Mouse (Mus musculus) left cerebral cortex, postnatal 4 days (tissue): ENCODE measurements around the gene Maged2. TPM values are rescaled to one million over a fixed set of nuclear protein-coding genes. Genes with fewer than 3 reads are reported as not detected.
"Not testable (repeated sequence)": the region's sequence is repeated elsewhere in the genome, so short reads cannot be mapped to it uniquely, and the experiment has no call there.

Source experiments
- DNase-seq: peaks from one replicate; pipeline ENCODE4 v3.0.0-alpha.2; 2022
- intact Hi-C: fragments of 180-260 bp; cut with DNase I; formaldehyde crosslinking; loops from one replicate; pipeline ENCODE4 v1.15.1; 2025
- total RNA-seq, 2 experiments: library from RNA; stranded (reverse); gene quantifications; 2 replicates each; pipeline ENCODE4 v1.2.3; 2021

Gene Maged2
- 100 to 1,000 TPM; 166 to 172 TPM for total RNA-seq

DNA sequence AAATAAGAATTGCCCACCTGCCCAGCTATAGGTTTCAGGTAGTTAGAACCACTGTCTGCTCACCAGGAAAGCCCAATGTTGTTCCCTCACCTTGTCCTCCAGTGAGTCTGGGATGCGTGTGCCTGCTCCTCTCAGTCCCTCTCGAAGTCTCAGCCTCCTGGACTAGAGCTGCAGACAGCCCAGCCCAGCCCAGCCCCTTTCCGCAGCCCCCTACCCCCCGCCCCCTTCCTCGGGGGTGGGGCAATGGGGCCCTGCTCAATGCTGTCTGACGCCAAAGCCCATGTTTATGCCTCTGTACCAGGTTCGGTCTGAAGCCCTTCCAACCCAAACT, at the start of gene Maged2:
Gene Maged2, minus strand, starts transcription at position 207 of the 331 bp plus-strand sequence.
- intact Hi-C loops = no loop called here
- DNase-seq = peak; percentile 21

DNA sequence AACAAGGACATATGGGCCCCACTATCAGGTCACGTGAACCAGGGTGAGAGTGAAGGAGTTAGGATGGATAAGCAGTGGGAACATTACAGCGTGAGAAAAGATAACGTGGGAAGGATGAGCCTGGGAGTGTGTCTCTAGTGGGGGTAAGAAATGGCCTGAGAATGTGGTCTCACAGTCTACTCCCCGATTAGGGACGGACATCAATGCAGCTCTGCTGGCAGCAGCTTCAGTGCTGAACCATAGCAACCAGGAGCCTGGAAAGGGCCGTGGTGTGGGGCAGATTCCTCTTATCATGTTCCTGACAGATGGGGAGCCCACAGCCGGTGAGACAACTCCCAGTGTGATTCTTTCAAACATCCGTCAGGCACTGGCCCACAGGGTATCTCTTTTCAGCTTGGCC, 34.1 kb upstream of the Maged2 start:
- intact Hi-C loops = no loop called here
- DNase-seq = no peak

DNA sequence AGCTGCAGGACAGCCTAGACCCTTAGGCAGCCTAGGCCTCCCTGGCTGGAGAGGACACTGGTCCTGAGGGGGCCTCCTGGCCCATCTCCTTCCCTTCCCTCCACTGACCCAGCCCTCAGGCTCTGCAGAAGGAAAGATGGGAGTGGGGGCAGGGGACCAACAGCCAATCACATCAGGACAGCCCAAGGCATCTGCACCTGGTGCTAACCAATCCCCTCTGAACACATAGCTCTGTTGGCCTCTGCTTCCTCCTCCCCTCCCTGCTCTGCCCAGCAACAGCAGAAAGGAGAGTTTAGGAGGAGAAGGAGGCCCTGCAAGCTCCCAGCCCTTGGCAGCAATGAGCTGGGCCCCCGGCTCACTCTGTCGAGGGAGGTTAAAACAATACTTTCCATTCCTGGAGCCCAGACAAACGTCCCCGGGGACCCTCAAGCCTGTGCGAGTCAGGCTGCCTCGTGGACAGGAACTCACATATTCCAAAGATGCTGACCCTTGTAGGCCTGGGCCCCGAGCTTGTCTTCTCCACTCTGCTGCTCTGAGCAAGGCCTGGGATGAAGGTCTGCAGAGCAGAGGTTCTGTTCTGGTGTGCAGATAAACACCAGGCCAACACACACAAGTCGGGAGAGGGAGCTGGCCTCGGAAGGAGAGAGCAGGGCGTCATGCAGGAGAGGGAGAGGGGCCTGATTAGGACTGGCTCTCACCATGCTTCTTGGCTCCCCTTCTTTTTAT, 31.5 kb upstream of the Maged2 start:
- DNase-seq, intact Hi-C loops: not testable (repeated sequence)

DNA sequence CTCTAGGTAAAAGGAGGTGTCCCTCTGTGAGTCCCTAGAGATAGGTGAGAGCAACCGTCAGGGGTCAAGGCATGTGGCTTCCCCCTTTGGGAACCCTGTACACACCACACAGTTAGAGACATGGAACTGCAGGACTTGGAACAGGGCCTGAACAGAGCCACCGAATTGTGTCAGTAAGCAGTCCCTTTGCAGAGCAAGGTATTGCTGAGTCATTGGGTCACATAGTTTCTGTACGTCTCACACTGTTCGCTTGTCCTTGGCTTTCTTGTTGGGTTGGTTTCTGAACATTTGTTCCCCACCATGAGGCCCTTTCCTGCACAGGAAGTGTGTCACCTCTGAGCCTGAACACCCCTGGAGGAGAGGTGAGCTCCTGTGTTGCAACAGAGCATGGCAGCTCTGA, 29.1 kb upstream of the Maged2 start:
- DNase-seq, intact Hi-C loops: not testable (repeated sequence)

DNA sequence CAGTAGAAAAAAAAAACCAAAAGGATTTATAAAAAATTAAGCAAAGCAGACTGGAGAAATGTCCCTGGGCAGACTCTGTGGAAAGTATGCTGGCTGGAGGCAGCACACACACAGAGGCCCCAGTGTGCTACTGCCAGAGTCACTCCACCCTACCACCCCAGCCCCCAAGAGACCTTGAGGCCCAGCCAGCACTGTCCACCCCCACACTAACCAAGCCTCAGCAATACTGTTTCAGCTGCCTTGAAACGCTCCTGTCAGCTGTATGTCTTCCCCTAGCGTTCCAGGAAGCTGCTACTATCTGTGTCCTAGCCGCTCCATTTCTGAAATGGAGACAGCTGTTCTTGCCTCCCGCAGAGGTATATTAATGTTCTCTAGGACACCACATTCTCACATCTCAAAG, 16.2 kb upstream of the Maged2 start:
- intact Hi-C loops = no loop called here
- DNase-seq = no peak

DNA sequence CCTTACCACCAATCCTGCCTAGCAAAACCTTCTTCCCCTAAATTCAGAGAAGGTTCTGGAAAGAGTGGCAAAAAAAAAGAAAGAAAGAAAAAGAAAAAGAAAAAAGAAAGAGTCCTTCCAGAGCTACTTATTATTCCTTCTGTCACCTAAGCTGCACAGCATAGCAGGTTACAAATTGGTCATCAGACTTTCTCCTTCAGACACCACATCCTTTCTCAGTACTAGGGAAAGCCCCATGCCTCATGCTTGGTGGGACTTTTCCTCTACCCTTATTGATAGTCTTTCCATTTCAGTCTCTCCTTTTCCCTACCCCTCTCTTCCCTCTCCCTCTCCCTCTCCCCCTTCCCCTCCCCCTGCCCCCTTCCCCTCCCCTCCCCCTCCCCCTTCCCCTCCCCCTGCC, 3.1 kb upstream of the Maged2 start:
- intact Hi-C loops = no loop called here
- DNase-seq = no peak

DNA sequence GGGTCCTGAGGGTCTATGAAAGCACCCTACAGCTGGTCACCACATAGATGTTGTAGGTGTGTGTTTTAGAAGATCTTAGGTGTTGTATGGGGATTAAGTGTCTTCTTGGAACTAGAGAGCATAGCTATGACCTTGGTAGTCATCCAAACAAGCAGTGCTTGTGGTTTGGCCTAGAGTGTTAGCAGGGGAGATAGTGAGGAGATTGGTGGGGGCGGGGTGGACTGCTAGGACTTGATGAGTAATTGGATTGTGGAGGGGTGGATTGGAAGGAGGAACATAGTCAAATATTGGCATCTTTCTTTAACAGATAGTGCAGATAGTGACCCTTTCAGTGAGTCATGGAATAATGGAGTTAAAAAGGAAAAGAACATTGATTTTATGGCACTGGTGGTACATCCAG, 1.5 kb upstream of the Maged2 start:
- no peak for DNase-seq
- intact Hi-C loops = no loop called here

DNA sequence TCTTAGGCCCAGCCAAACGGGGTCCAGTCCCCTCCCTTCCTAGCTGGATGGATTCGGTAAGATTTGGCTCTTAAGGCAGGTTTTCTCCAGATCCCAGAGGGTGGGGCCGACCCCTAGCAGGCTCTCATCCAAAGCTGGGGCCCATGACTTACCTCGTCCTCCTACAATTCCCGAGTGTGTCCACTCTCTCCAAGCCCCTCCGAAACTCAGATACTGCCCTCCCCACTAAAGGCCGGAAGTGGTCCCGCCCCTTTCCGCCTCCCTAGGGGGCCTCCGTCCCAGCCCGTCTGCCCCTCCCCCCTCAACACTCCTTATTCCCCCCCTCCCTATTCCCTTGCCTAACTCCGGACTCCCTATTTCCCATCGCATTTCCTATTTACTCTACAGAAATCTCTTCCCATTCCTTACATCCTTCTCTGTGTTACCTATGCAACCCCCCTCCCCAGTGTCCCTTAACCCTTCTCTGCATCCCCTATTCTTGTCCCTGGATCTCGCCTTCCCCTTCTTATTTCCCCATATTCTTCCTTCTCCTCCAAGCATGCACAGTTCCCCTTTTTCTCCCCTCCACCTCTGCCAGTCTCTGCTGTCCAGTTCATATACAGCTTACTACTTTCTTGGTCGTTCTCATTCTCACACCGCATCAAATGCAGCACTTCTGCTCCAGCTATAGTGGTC, 544 bp downstream of the Maged2 start:
- intact Hi-C loops = no loop called here
- peak; percentile 71 for DNase-seq

DNA sequence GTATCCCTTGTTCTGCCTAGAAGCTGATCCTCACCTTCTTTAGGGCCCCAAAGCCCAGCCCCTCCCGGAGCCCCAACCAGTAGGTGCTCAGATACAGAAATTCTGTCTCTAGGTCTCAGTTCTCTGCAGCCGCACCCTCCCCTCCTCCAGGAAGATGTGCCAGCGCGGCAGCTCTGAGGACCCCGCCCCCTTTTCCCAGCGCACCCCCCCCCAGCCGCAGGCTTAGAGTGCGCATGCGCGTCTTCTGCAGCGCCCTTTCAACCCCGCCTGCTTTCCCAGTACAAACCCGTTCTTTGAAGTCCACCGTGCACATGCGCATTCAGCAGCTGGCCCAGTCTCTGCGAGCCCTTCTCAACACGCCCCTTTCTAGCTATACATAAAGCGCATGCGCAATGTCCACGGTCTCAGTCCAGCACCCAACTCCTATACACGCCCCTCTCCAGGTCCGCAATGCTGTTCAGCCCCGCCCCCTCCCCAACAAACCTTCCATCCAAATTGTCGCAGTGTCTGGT, 1.3 kb downstream of the Maged2 start:
- peak; percentile 94 for DNase-seq
- intact Hi-C loops = no loop called here

DNA sequence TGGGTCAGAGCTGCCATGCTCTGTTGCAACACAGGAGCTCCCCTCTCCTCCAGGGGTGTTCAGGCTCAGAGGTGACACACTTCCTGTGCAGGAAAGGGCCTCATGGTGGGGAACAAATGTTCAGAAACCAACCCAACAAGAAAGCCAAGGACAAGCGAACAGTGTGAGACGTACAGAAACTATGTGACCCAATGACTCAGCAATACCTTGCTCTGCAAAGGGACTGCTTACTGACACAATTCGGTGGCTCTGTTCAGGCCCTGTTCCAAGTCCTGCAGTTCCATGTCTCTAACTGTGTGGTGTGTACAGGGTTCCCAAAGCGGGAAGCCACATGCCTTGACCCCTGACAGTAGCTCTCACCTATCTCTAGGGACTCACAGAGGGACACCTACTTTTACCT, 13.2 kb downstream of the Maged2 start:
- intact Hi-C loops, DNase-seq: not testable (repeated sequence)

DNA sequence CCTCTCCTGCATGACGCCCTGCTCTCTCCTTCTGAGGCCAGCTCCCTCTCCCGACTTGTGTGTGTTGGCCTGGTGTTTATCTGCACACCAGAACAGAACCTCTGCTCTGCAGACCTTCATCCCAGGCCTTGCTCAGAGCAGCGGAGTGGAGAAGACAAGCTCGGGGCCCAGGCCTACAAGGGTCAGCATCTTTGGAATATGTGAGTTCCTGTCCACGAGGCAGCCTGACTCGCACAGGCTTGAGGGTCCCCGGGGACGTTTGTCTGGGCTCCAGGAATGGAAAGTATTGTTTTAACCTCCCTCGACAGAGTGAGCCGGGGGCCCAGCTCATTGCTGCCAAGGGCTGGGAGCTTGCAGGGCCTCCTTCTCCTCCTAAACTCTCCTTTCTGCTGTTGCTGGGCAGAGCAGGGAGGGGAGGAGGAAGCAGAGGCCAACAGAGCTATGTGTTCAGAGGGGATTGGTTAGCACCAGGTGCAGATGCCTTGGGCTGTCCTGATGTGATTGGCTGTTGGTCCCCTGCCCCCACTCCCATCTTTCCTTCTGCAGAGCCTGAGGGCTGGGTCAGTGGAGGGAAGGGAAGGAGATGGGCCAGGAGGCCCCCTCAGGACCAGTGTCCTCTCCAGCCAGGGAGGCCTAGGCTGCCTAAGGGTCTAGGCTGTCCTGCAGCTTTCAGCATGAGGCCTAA, 15.5 kb downstream of the Maged2 start:
- intact Hi-C loops, DNase-seq: not testable (repeated sequence)

Other genes starting within 250 kb of the Maged2 start
- 1 to 10 TPM; 6.4 to 7.2 TPM for gene Pfkfb1, start 226.1 kb downstream of the Maged2 start, total RNA-seq
- 10 to 100 TPM; 23.1 to 25.0 TPM for gene Apex2, start 224.5 kb downstream of the Maged2 start, total RNA-seq
- gene Tro, start 156.8 kb downstream of the Maged2 start, total RNA-seq = 100 to 1,000 TPM; 160 to 171 TPM
- 100 to 1,000 TPM; 174 to 191 TPM for gene Gnl3l, start 203.0 kb upstream of the Maged2 start, total RNA-seq
- gene Fgd1, start 231.8 kb upstream of the Maged2 start, total RNA-seq = 10 to 100 TPM; 49.3 to 51.2 TPM